Mouse (Mus musculus): Measurements from ENCODE around the gene Rpp25l. TPM values are rescaled to one million over a fixed set of nuclear protein-coding genes. Genes with fewer than 3 reads are reported as not detected.

Rpp25l gene
- total and polyA plus RNA-seq, 2 experiments: 20.5 to 59.1 TPM

- Histone ChIP-seq H3K9ac (ENCODE audit: low read depth, low read length) (no peak overlapping the region), H3K27ac (replicated peaks; ENCODE audit: insufficient read depth, low read depth, low read length) (no peak overlapping the region), H3K27me3 (ENCODE audit: control insufficient read depth, insufficient read depth, low read length) (no peaks in the 10 kb centered on the region), H3K4me3 (ENCODE audit: insufficient read depth, low read depth, low read length) (no peak overlapping the region), H3K36me3 (ENCODE audit: control insufficient read depth, insufficient read depth, low read length) (peaks cover 8% of the 10 kb centered on the region), H3K4me1 (ENCODE audit: control insufficient read depth, insufficient read depth, low read length) (peaks cover 10% of the 10 kb centered on the region), H3K79me2 (ENCODE audit: control insufficient read depth, insufficient read depth, low read length) (peaks cover 2% of the 10 kb centered on the region; the same call in 1 of the 2 replicates)
- WGBS: 82% methylated on average over 5 of the region's 5 CpGs
- peak; percentile 35 for DNase-seq (ENCODE audit: extremely low read depth, low read depth, low spot score)
- TF ChIP-seq CTCF (IDR thresholded peaks at IDR 0.05; ENCODE audit: low read depth, low read length) (peak; percentile 15; the same call in 1 of the 2 replicates), POLR2A (IDR thresholded peaks at IDR 0.05; ENCODE audit: extremely low read depth, insufficient read depth, low read length) (no peak)
Observed at GRCm38 (mm10) chr4:41715596-41715995, 2.3 kb upstream of the Rpp25l start.

- no peaks in the 10 kb centered on the region for H3K27me3 ChIP-seq (ENCODE audit: control insufficient read depth, insufficient read depth, low read length)
- no peak overlapping the region for H3K4me3 ChIP-seq (ENCODE audit: insufficient read depth, low read depth, low read length)
- TF ChIP-seq CTCF (IDR thresholded peaks at IDR 0.05; ENCODE audit: low read depth, low read length) (no peak), POLR2A (IDR thresholded peaks at IDR 0.05; ENCODE audit: extremely low read depth, insufficient read depth, low read length) (no peak)
- DNase-seq (ENCODE audit: extremely low read depth, low read depth, low spot score): no peak
- peaks cover 10% of the 10 kb centered on the region for H3K4me1 ChIP-seq (ENCODE audit: control insufficient read depth, insufficient read depth, low read length)
- H3K9ac ChIP-seq (ENCODE audit: low read depth, low read length): no peak overlapping the region
- peaks cover 8% of the 10 kb centered on the region for H3K36me3 ChIP-seq (ENCODE audit: control insufficient read depth, insufficient read depth, low read length)
- H3K79me2 ChIP-seq (ENCODE audit: control insufficient read depth, insufficient read depth, low read length): peaks cover 2% of the 10 kb centered on the region; the same call in 1 of the 2 replicates
- WGBS: 77% methylated on average over 8 of the region's 8 CpGs
- H3K27ac ChIP-seq (replicated peaks; ENCODE audit: insufficient read depth, low read depth, low read length): no peak overlapping the region
Observed at GRCm38 (mm10) chr4:41715082-41715481, 1.7 kb upstream of the Rpp25l start.

- no peak overlapping the region for H3K27ac ChIP-seq (replicated peaks; ENCODE audit: insufficient read depth, low read depth, low read length)
- no peak overlapping the region for H3K9ac ChIP-seq (ENCODE audit: low read depth, low read length)
- TF ChIP-seq CTCF (IDR thresholded peaks at IDR 0.05; ENCODE audit: low read depth, low read length) (peak; percentile 84), POLR2A (IDR thresholded peaks at IDR 0.05; ENCODE audit: extremely low read depth, insufficient read depth, low read length) (no peak)
- peaks cover 6% of the 10 kb centered on the region for H3K36me3 ChIP-seq (ENCODE audit: control insufficient read depth, insufficient read depth, low read length)
- 22% methylated on average over 8 of the region's 8 CpGs for WGBS
- H3K4me1 ChIP-seq (ENCODE audit: control insufficient read depth, insufficient read depth, low read length): peaks cover 10% of the 10 kb centered on the region
- peaks cover 2% of the 10 kb centered on the region; the same call in 1 of the 2 replicates for H3K79me2 ChIP-seq (ENCODE audit: control insufficient read depth, insufficient read depth, low read length)
- DNase-seq (ENCODE audit: extremely low read depth, low read depth, low spot score): peak; percentile 57
- H3K4me3 ChIP-seq (ENCODE audit: insufficient read depth, low read depth, low read length): no peak overlapping the region
- H3K27me3 ChIP-seq (ENCODE audit: control insufficient read depth, insufficient read depth, low read length): no peaks in the 10 kb centered on the region
Observed at GRCm38 (mm10) chr4:41714276-41714675, 942 bp upstream of the Rpp25l start.

- WGBS: 30% methylated on average over 31 of the region's 31 CpGs
- Histone ChIP-seq H3K27ac (replicated peaks; ENCODE audit: insufficient read depth, low read depth, low read length) (peak overlapping the region; percentile 47), H3K79me2 (ENCODE audit: control insufficient read depth, insufficient read depth, low read length) (peaks cover 2% of the 10 kb centered on the region; the same call in 1 of the 2 replicates), H3K36me3 (ENCODE audit: control insufficient read depth, insufficient read depth, low read length) (no peaks in the 10 kb centered on the region), H3K27me3 (ENCODE audit: control insufficient read depth, insufficient read depth, low read length) (no peaks in the 10 kb centered on the region), H3K9ac (ENCODE audit: low read depth, low read length) (peak overlapping the region; percentile 76), H3K4me1 (ENCODE audit: control insufficient read depth, insufficient read depth, low read length) (peaks cover 10% of the 10 kb centered on the region), H3K4me3 (ENCODE audit: insufficient read depth, low read depth, low read length) (peak overlapping the region; percentile 70)
- DNase-seq (ENCODE audit: extremely low read depth, low read depth, low spot score): no peak
- TF ChIP-seq CTCF (IDR thresholded peaks at IDR 0.05; ENCODE audit: low read depth, low read length) (no peak), POLR2A (IDR thresholded peaks at IDR 0.05; ENCODE audit: extremely low read depth, insufficient read depth, low read length) (no peak)
Observed at GRCm38 (mm10) chr4:41712421-41713196, 725 bp downstream of the Rpp25l start.

GRCm38 (mm10) chr4:41711705-41712375, 1.5 kb downstream of the Rpp25l start:
- peak; percentile 28 for DNase-seq (ENCODE audit: extremely low read depth, low read depth, low spot score)
- peak overlapping the region; percentile 76 for H3K9ac ChIP-seq (ENCODE audit: low read depth, low read length)

More at GRCm38 (mm10) chr4:41711705-41712375, 1.5 kb downstream of the Rpp25l start:
- Histone ChIP-seq H3K36me3 (ENCODE audit: control insufficient read depth, insufficient read depth, low read length) (no peaks in the 10 kb centered on the region), H3K79me2 (ENCODE audit: control insufficient read depth, insufficient read depth, low read length) (peaks cover 2% of the 10 kb centered on the region; the same call in 1 of the 2 replicates), H3K27me3 (ENCODE audit: control insufficient read depth, insufficient read depth, low read length) (no peaks in the 10 kb centered on the region), H3K4me1 (ENCODE audit: control insufficient read depth, insufficient read depth, low read length) (peaks cover 10% of the 10 kb centered on the region), H3K27ac (replicated peaks; ENCODE audit: insufficient read depth, low read depth, low read length) (no peak overlapping the region), H3K4me3 (ENCODE audit: insufficient read depth, low read depth, low read length) (peak overlapping the region; percentile 34; the same call in 1 of the 2 replicates)
- WGBS: 50% methylated on average over 16 of the region's 16 CpGs
- no peak for TF ChIP-seq POLR2A (IDR thresholded peaks at IDR 0.05; ENCODE audit: extremely low read depth, insufficient read depth, low read length)
- no peak for TF ChIP-seq CTCF (IDR thresholded peaks at IDR 0.05; ENCODE audit: low read depth, low read length)

Data from liver, adult 2 months (tissue).